Mouse (Mus musculus) forebrain, postnatal 0 days (tissue): ENCODE measurements around the gene Entpd1. TPM values are rescaled to one million over a fixed set of nuclear protein-coding genes. Genes with fewer than 3 reads are reported as not detected.

Experiments
- ATAC-seq: fragments of 200-750 bp; cut with Nextera tagmentation; 2 replicates; pipeline ENCODE4 v1.8.0; 2017; ENCODE audit warnings: mild to moderate bottlenecking, moderate library complexity
- DNase-seq: peaks from one replicate; pipeline ENCODE4 v3.0.0-alpha.2; 2015
- H3K27ac ChIP-seq: fragments of 300-500 bp; sonication (generic); 2 replicates; pipeline ENCODE4 v1.5.1; 2014; ENCODE audit warnings: low read depth, mild to moderate bottlenecking, antibody characterized with exemption, low read length, moderate library complexity, mixed read lengths
- H3K27me3 ChIP-seq: fragments of 300-500 bp; sonication (generic); 2 replicates; pipeline ENCODE4 v1.6.1; 2014; ENCODE audit warnings: mild to moderate bottlenecking, low read length, mixed read lengths; ENCODE audit not compliant: insufficient read depth
- H3K36me3 ChIP-seq: fragments of 300-500 bp; sonication (generic); 2 replicates; pipeline ENCODE4 v1.6.1; 2014; ENCODE audit warnings: mild to moderate bottlenecking, moderate library complexity; ENCODE audit not compliant: insufficient read depth
- H3K4me1 ChIP-seq: fragments of 300-500 bp; sonication (generic); 2 replicates; pipeline ENCODE4 v1.6.1; 2014; ENCODE audit warnings: antibody characterized with exemption; ENCODE audit not compliant: insufficient read depth
- H3K4me2 ChIP-seq: fragments of 300-500 bp; sonication (generic); 2 replicates; pipeline ENCODE4 v1.6.1; 2014; ENCODE audit warnings: low read depth, mild to moderate bottlenecking, moderate library complexity
- H3K4me3 ChIP-seq: fragments of 300-500 bp; sonication (generic); 2 replicates; pipeline ENCODE4 v1.5.1; 2014; ENCODE audit warnings: low read depth, low read length, mixed read lengths
- H3K9ac ChIP-seq: fragments of 300-500 bp; sonication (generic); 2 replicates; pipeline ENCODE4 v1.6.1; 2014; ENCODE audit warnings: mild to moderate bottlenecking
- H3K9me3 ChIP-seq: fragments of 300-500 bp; sonication (generic); 2 replicates; pipeline ENCODE4 v1.6.1; 2016; ENCODE audit warnings: low read length
- CTCF ChIP-seq: sonication (generic); IDR thresholded peaks from 2 replicates; pipeline ENCODE4 v1.5.1; 2016; ENCODE audit warnings: antibody characterized with exemption, control low read depth, low read depth
- WGBS: fragments of 180-500 bp; shearing (Covaris S2); extraction: QIAGEN DNeasy Blood & Tissue Kit; methylation state at CpG from one replicate; pipeline ENCODE4 v1.1.7; 2014; 5-methylcytosine and 5-hydroxymethylcytosine counted together
- polyA plus RNA-seq: library from polyadenylated mRNA; unstranded; fragments of >200 nt; fragmentation: Nextera tagmentation; extraction: Ambion mirVana; gene quantifications from 2 replicates; pipeline ENCODE4 v1.2.1, GENCODE M21; 2015
- total RNA-seq: library from RNA; depleted of rRNA; stranded (reverse); fragments of >200 nt; gene quantifications from 2 replicates; pipeline ENCODE4 v1.2.3, GENCODE M21; 2014; rRNA removed

Entpd1 gene
- 6.3 and 12.5 TPM in 2 replicates for total RNA-seq
- 5.1 and 6.1 TPM in 2 replicates for polyA plus RNA-seq

DNA sequence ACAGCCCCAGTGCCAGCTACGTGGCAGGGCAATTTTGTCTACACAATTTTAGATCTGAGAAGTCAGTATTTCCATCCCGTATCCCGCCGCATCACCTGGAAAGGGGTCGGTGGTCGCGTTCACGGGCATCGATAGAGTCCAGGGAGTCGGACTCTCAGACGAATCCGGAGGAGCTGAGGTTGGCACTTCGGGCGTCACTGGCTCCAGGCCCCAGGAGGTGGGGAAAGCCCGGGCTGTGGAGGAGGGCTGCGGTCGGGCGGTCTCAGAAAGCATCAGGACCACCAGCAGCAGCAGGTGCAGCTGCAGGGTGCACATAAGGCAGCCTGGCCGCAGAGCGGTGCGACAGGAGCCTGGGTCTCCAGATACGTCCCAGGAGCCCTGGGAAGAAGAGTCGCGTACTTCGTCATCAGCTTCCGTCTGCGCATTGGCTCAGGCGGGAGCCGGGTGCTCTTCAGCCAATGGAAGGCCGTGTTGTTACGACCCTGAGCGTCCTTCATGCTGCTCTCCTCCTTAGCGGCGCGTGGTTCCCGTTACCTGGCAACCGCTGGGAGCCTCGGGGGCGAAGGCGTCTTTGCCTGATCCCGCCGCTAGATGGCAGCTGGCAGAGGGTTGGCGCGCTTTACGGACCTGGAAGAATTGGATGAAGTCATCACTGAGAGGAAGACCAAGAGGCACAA lies at the start of gene Entpd1, which contains the start of gene Tctn3:
TSS of gene Entpd1 (plus strand) at position 537 of the 677 bp plus-strand sequence.
TSS of gene Tctn3 (minus strand) at position 404 of the 677 bp plus-strand sequence.
- H3K27ac ChIP-seq, result no peak within 1 kb of the TSS
- peak within 1 kb of the TSS; percentile 69 for H3K4me3 ChIP-seq
- peak within 1 kb of the TSS; percentile 64 for H3K9ac ChIP-seq
- TF ChIP-seq CTCF, result peak; percentile 97
- peak within 1 kb of the TSS; percentile 62 for H3K4me2 ChIP-seq
- ATAC-seq, result peak; percentile 100
- no peaks in the 10 kb centered on the region for H3K27me3 ChIP-seq
- DNase-seq, result peak; percentile 99
- H3K9me3 ChIP-seq, result no peaks in the 10 kb centered on the region
- H3K4me1 ChIP-seq, result peaks cover 4% of the 10 kb centered on the region; the same call in 1 of the 2 replicates
- peaks cover 21% of the 10 kb centered on the region for H3K36me3 ChIP-seq
- WGBS, result under 1% methylated on average over 45 of the region's 45 CpGs

GRCm38 (mm10) chr19:40563880-40564645 lies 48.1 kb upstream of the Entpd1 start:
- Histone ChIP-seq H3K4me1 (no peaks in the 10 kb centered on the region), H3K36me3 (peaks cover 71% of the 10 kb centered on the region), H3K9ac (no peak overlapping the region), H3K9me3 (no peaks in the 10 kb centered on the region), H3K27me3 (no peaks in the 10 kb centered on the region), H3K4me3 (no peak overlapping the region), H3K27ac (no peak overlapping the region), H3K4me2 (no peak overlapping the region)
- peak; percentile 32; the same call in 1 of the 2 replicates for ATAC-seq
- no peak for DNase-seq
- WGBS, result 87% methylated on average over 10 of the region's 10 CpGs
- no peak for TF ChIP-seq CTCF

GRCm38 (mm10) chr19:40567616-40568015 lies 44.5 kb upstream of the Entpd1 start:
- Histone ChIP-seq H3K4me1 (no peaks in the 10 kb centered on the region), H3K9ac (no peak overlapping the region), H3K36me3 (peaks cover 93% of the 10 kb centered on the region), H3K9me3 (no peaks in the 10 kb centered on the region; the same call in 1 of the 2 replicates), H3K4me3 (no peak overlapping the region), H3K27me3 (no peaks in the 10 kb centered on the region), H3K4me2 (no peak overlapping the region), H3K27ac (no peak overlapping the region)
- no peak for ATAC-seq
- TF ChIP-seq CTCF, result no peak
- 78% methylated on average over 3 of the region's 3 CpGs for WGBS
- DNase-seq, result no peak

DNA sequence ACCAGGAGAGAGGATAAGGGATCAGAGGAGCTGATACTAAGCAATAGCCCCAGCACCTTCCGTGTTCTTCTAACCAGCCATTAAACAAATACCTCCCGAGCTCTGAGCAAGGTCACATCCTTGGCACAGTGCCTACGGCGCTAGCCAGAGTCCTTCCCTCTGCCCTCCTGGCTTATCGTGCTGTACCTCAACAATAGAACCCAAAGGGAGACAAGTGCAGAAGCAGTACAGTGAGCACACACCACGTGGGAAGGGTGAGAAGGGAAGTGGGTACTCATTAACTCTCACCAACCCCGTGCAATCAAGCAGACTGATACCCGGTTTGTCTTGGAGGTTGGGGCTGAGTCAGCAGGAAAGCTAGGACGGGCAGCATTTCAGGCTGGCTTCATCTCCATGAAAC lies 41.4 kb upstream of the Entpd1 start:
- 89% methylated on average over 9 of the region's 9 CpGs for WGBS
- Histone ChIP-seq H3K27ac (no peak overlapping the region), H3K4me3 (no peak overlapping the region), H3K36me3 (peaks cover 93% of the 10 kb centered on the region), H3K4me1 (no peaks in the 10 kb centered on the region), H3K9me3 (no peaks in the 10 kb centered on the region; the same call in 1 of the 2 replicates), H3K4me2 (no peak overlapping the region), H3K27me3 (no peaks in the 10 kb centered on the region), H3K9ac (no peak overlapping the region)
- DNase-seq, result no peak
- no peak for ATAC-seq
- no peak for TF ChIP-seq CTCF

GRCm38 (mm10) chr19:40575438-40575837 lies 36.7 kb upstream of the Entpd1 start:
- no peaks in the 10 kb centered on the region for H3K4me1 ChIP-seq
- no peaks in the 10 kb centered on the region; the same call in 1 of the 2 replicates for H3K9me3 ChIP-seq
- H3K27me3 ChIP-seq, result no peaks in the 10 kb centered on the region
- WGBS, result 88% methylated on average over 5 of the region's 5 CpGs
- H3K36me3 ChIP-seq, result peaks cover 87% of the 10 kb centered on the region
- DNase-seq, result no peak
- no peak overlapping the region for H3K27ac ChIP-seq
- no peak for TF ChIP-seq CTCF
- no peak for ATAC-seq
- no peak overlapping the region for H3K4me2 ChIP-seq
- H3K4me3 ChIP-seq, result no peak overlapping the region
- no peak overlapping the region for H3K9ac ChIP-seq

DNA sequence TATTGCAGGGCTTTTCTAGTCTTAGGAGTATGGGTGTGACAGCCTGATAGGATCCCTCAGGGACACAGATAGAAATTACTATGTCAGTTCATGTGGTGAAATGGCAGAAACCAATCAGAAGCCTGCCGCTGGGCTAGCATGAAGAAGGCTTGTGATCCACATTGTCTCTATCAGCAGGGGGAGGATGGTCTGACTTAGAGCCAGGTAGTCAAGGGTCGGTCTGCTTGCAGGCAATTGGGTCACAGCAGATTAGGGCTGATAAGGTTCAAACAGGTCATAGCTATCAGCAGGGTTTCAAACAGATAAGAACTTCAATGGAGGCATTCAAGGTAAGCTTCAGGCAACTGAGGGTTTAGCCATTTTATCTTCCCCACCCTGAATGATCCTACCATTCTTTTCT lies 31.3 kb upstream of the Entpd1 start:
- WGBS, result 86% methylated on average over 2 of the region's 2 CpGs
- Histone ChIP-seq H3K9me3 (no peaks in the 10 kb centered on the region), H3K4me3 (no peak overlapping the region), H3K27me3 (no peaks in the 10 kb centered on the region), H3K27ac (no peak overlapping the region), H3K4me1 (no peaks in the 10 kb centered on the region), H3K36me3 (peaks cover 60% of the 10 kb centered on the region), H3K4me2 (no peak overlapping the region), H3K9ac (no peak overlapping the region)
- no peak for DNase-seq
- no peak for ATAC-seq
- no peak for TF ChIP-seq CTCF

DNA sequence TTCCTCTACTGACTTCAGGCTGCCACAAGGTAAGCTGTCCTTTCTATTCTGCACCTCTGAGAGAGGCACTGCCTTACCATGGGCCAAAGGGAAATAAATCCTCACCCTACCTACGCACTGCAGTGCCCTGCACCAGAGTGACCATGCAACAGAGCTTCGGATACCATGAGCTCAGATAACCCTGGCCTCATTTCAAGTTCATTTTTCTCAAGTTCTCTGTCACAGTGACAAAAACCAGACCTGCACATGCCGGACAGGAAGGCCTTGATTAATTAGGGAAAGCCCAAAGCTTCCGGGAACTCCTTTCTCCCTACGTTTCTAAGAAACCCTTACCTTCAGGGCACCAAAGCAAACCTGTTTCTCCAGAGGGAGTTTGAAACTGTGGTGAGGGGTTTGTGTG lies 30.5 kb upstream of the Entpd1 start:
- H3K27me3 ChIP-seq, result no peaks in the 10 kb centered on the region
- ATAC-seq (no peak), DNase-seq (no peak)
- H3K9ac ChIP-seq, result no peak overlapping the region
- no peak overlapping the region for H3K4me2 ChIP-seq
- H3K9me3 ChIP-seq, result no peaks in the 10 kb centered on the region
- 94% methylated on average over 5 of the region's 5 CpGs for WGBS
- no peak for TF ChIP-seq CTCF
- no peak overlapping the region for H3K27ac ChIP-seq
- no peak overlapping the region for H3K4me3 ChIP-seq
- no peaks in the 10 kb centered on the region; the same call in 1 of the 2 replicates for H3K4me1 ChIP-seq
- H3K36me3 ChIP-seq, result peaks cover 53% of the 10 kb centered on the region
